Comparison of ENCODE assay signal across 13 mouse cellular contexts in the genomic region with DNA sequence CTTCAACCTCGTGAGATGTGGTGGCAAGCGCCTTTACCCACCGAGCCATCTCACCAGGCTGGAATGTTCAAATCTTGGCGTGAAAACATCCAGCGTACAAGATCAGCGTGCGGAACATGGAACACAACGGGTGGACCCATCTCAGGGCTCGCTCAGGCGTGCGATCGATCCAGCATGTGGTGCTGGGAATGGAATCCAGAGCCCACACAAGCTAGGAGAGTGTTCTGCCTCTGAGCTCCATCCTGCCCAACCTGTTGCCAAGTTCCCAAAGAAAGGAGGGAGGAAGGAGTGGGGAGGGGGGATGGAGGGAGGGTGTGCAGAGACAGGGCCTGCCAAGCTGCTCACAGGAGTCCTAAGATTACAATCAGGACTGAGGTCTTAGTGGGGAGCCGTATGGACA. TPM values are rescaled to one million over a fixed set of nuclear protein-coding genes. Genes with fewer than 3 reads are reported as not detected.
DNase-seq lines count a peak whose midpoint lies in the region; ATAC-seq lines count a peak whose summit lies in the region.
"Had no signal": no experiment of that assay in that cellular context is flagged by ENCODE, and none has a peak within 500 bp of the region (broad histone marks: within the 10 kb centered on the region; RNA-seq: fewer than 3 reads in every experiment).

No protein-coding gene starts in this region.

- DNase-seq in embryonic facial prominence, embryonic 10.5 days (ENCODE audit: low spot score) = no peak
- DNase-seq in kidney, adult 9 months = peak; percentile 52
- no peak for DNase-seq in kidney, postnatal 14 days
- DNase-seq in spleen, adult 18-20 months = no peak
- DNase-seq: adrenal gland, postnatal 10 days; heart, adult 11 months; right cerebral cortex, postnatal 25 days had no signal

- peak overlapping the region; percentile 74; the same call in 1 of the 2 replicates for H3K27ac ChIP-seq in embryonic facial prominence, embryonic 12.5 days
- H3K27ac ChIP-seq in embryonic facial prominence, embryonic 10.5 days (replicated peaks) = no peak overlapping the region
- H3K27ac ChIP-seq in kidney, embryonic 14.5 days (ENCODE audit: low read depth, low read length) = peak overlapping the region; percentile 80
- H3K27ac ChIP-seq in stomach, embryonic 14.5 days (ENCODE audit: low read length) = peak overlapping the region; percentile 89
- H3K27ac ChIP-seq: hindbrain, embryonic 12.5 days; liver, embryonic 12.5 days had no signal

- no peak overlapping the region for H3K4me2 ChIP-seq in embryonic facial prominence, embryonic 12.5 days (replicated peaks)
- no peak overlapping the region for H3K4me2 ChIP-seq in kidney, embryonic 14.5 days (replicated peaks; ENCODE audit: low read depth, low read length)
- H3K4me2 ChIP-seq in stomach, embryonic 14.5 days (replicated peaks; ENCODE audit: low read depth, low read length) = no peak overlapping the region
- H3K4me2 ChIP-seq: hindbrain, embryonic 12.5 days; liver, embryonic 12.5 days had no signal

- H3K27me3 ChIP-seq in embryonic facial prominence, embryonic 12.5 days = peaks cover 16% of the 10 kb centered on the region
- peaks cover 31% of the 10 kb centered on the region for H3K27me3 ChIP-seq in embryonic facial prominence, embryonic 10.5 days (replicated peaks; ENCODE audit: low read depth, poor library complexity, severe bottlenecking)
- no peaks in the 10 kb centered on the region; the same call in 1 of the 2 replicates for H3K27me3 ChIP-seq in kidney, embryonic 14.5 days (ENCODE audit: control insufficient read depth, insufficient read depth, low read length)
- H3K27me3 ChIP-seq in stomach, embryonic 14.5 days (ENCODE audit: control insufficient read depth, insufficient read depth, low read length) = no peaks in the 10 kb centered on the region

- ATAC-seq in embryonic facial prominence, embryonic 12.5 days (ENCODE audit: insufficient number of reproducible peaks, insufficient read depth, low FRiP score, low TSS enrichment) = no peak
- peak; percentile 21; the same call in 1 of the 2 replicates for ATAC-seq in kidney, embryonic 14.5 days (ENCODE audit: low FRiP score, low TSS enrichment)
- peak; percentile 19; the same call in 1 of the 2 replicates for ATAC-seq in stomach, embryonic 14.5 days (ENCODE audit: insufficient number of reproducible peaks, insufficient read depth, low FRiP score, low read depth)
- ATAC-seq in erythroblast, adult 5-6 weeks (replicated peaks; ENCODE audit: low FRiP score, poor library complexity, severe bottlenecking) = no peak
- ATAC-seq: liver, embryonic 12.5 days had no signal

- WGBS in embryonic facial prominence, embryonic 12.5 days = 61% methylated on average over 13 of the region's 13 CpGs
- WGBS in embryonic facial prominence, embryonic 10.5 days = 60% methylated on average over 13 of the region's 13 CpGs
- 67% methylated on average over 13 of the region's 13 CpGs for WGBS in kidney, embryonic 14.5 days
- WGBS in stomach, embryonic 14.5 days = 68% methylated on average over 13 of the region's 13 CpGs

- no peaks in the 10 kb centered on the region for H3K9me3 ChIP-seq in embryonic facial prominence, embryonic 12.5 days
- H3K9me3 ChIP-seq in embryonic facial prominence, embryonic 10.5 days = no peaks in the 10 kb centered on the region
- H3K9me3 ChIP-seq in kidney, embryonic 14.5 days (ENCODE audit: control insufficient read depth, low read length) = no peaks in the 10 kb centered on the region; the same call in 1 of the 2 replicates
- no peaks in the 10 kb centered on the region for H3K9me3 ChIP-seq in stomach, embryonic 14.5 days (ENCODE audit: control insufficient read depth, low read depth, low read length)
- H3K9me3 ChIP-seq: hindbrain, embryonic 12.5 days; liver, embryonic 12.5 days had no signal

- H3K36me3 ChIP-seq in embryonic facial prominence, embryonic 12.5 days = no peaks in the 10 kb centered on the region
- H3K36me3 ChIP-seq in embryonic facial prominence, embryonic 10.5 days (replicated peaks) = no peaks in the 10 kb centered on the region
- no peaks in the 10 kb centered on the region for H3K36me3 ChIP-seq in kidney, embryonic 14.5 days (ENCODE audit: control insufficient read depth, insufficient read depth, low read length)
- no peaks in the 10 kb centered on the region for H3K36me3 ChIP-seq in stomach, embryonic 14.5 days (ENCODE audit: control insufficient read depth, insufficient read depth, low read length)
- H3K36me3 ChIP-seq: hindbrain, embryonic 12.5 days; liver, embryonic 12.5 days had no signal

- H3K4me1 ChIP-seq in embryonic facial prominence, embryonic 12.5 days = peaks cover 26% of the 10 kb centered on the region
- H3K4me1 ChIP-seq in embryonic facial prominence, embryonic 10.5 days = peaks cover 32% of the 10 kb centered on the region
- H3K4me1 ChIP-seq in kidney, embryonic 14.5 days (ENCODE audit: control insufficient read depth, insufficient read depth, low read length) = peaks cover 25% of the 10 kb centered on the region
- peaks cover 41% of the 10 kb centered on the region for H3K4me1 ChIP-seq in stomach, embryonic 14.5 days (ENCODE audit: control insufficient read depth, insufficient read depth, low read length)

- H3K4me3 ChIP-seq in embryonic facial prominence, embryonic 12.5 days = no peak overlapping the region
- no peak overlapping the region for H3K4me3 ChIP-seq in embryonic facial prominence, embryonic 10.5 days
- no peak overlapping the region for H3K4me3 ChIP-seq in kidney, embryonic 14.5 days (ENCODE audit: low read length)
- H3K4me3 ChIP-seq in stomach, embryonic 14.5 days (ENCODE audit: low read depth, low read length) = no peak overlapping the region
- H3K4me3 ChIP-seq: hindbrain, embryonic 12.5 days; liver, embryonic 12.5 days had no signal

- H3K9ac ChIP-seq in embryonic facial prominence, embryonic 12.5 days = no peak overlapping the region
- H3K9ac ChIP-seq in kidney, embryonic 14.5 days (ENCODE audit: low read depth, low read length) = no peak overlapping the region
- H3K9ac ChIP-seq in stomach, embryonic 14.5 days (replicated peaks; ENCODE audit: low read depth, low read length) = no peak overlapping the region
- H3K9ac ChIP-seq: hindbrain, embryonic 12.5 days; liver, embryonic 12.5 days had no signal

RNA-seq across cellular contexts. Expression of a gene that starts 34.9 kb away (rescaled TPM):
- polyA plus RNA-seq in embryonic facial prominence, embryonic 12.5 days (2016; fragmentation: Nextera tagmentation; extraction: Ambion mirVana) = 2.0 and 3.6 TPM in 2 replicates
- 0.47 and 0.95 TPM in 2 replicates for polyA plus RNA-seq in embryonic facial prominence, embryonic 10.5 days (2016; fragmentation: Nextera tagmentation; extraction: Ambion mirVana)
- 0.53 and 1.0 TPM in 2 replicates for polyA plus RNA-seq in kidney, embryonic 14.5 days (2014; fragmentation: Nextera tagmentation; extraction: Ambion mirVana)
- polyA plus RNA-seq in stomach, embryonic 14.5 days (2014; fragmentation: Nextera tagmentation; extraction: Ambion mirVana) = 4.2 and 4.3 TPM in 2 replicates
- not detected in 2 replicates for total RNA-seq in erythroblast, adult 5-6 weeks (2015; ENCODE audit: low replicate concordance)
- not detected in 2 replicates for total RNA-seq in erythroblast, adult 5-6 weeks (2017; ENCODE audit: low replicate concordance)

RNA-seq across cellular contexts. Expression of a gene that starts 35.4 kb away (rescaled TPM):
- 6.0 and 6.6 TPM in 2 replicates for polyA plus RNA-seq in embryonic facial prominence, embryonic 12.5 days (2016; fragmentation: Nextera tagmentation; extraction: Ambion mirVana)
- polyA plus RNA-seq in embryonic facial prominence, embryonic 10.5 days (2016; fragmentation: Nextera tagmentation; extraction: Ambion mirVana) = 7.3 and 7.4 TPM in 2 replicates
- 9.7 and 22.0 TPM in 2 replicates for polyA plus RNA-seq in kidney, embryonic 14.5 days (2014; fragmentation: Nextera tagmentation; extraction: Ambion mirVana)
- polyA plus RNA-seq in stomach, embryonic 14.5 days (2014; fragmentation: Nextera tagmentation; extraction: Ambion mirVana) = 12.3 and 13.2 TPM in 2 replicates
- not detected in 2 replicates for total RNA-seq in erythroblast, adult 5-6 weeks (2015; ENCODE audit: low replicate concordance)
- total RNA-seq in erythroblast, adult 5-6 weeks (2017; ENCODE audit: low replicate concordance) = not detected in 2 replicates

Comparison
In these comparisons a context has a peak if more than half of its experiments do, and no peak if none do; other contexts are left out.
1. ATAC-seq: peak in kidney, embryonic 14.5 days (single experiment) and stomach, embryonic 14.5 days (single experiment); none in embryonic facial prominence, embryonic 12.5 days (single experiment) and erythroblast, adult 5-6 weeks (single experiment).